Mouse (Mus musculus) cortical plate, adult 2 months (tissue): ENCODE measurements around the gene Gnb1. TPM values are rescaled to one million over a fixed set of nuclear protein-coding genes. Genes with fewer than 3 reads are reported as not detected.
"Not testable (repeated sequence)": the region's sequence is repeated elsewhere in the genome, so short reads cannot be mapped to it uniquely, and the experiment has no call there.

ENCODE experiments used
- H3K27ac ChIP-seq: fragments of 200-500 bp; 2 replicates; pipeline ENCODE4 v1.5.1; 2012; ENCODE audit warnings: low read length, control low read depth, inconsistent platforms; ENCODE audit not compliant: insufficient read depth
- H3K4me1 ChIP-seq: fragments of 200-500 bp; 2 replicates; pipeline ENCODE4 v1.6.1; 2011; ENCODE audit warnings: low read length; ENCODE audit not compliant: control insufficient read depth, insufficient read depth
- H3K4me3 ChIP-seq: fragments of 200-500 bp; 2 replicates; pipeline ENCODE4 v1.5.1; 2011; ENCODE audit warnings: mild to moderate bottlenecking, low read length, control low read depth; ENCODE audit not compliant: insufficient read depth
- CTCF ChIP-seq: fragments of 200-500 bp; IDR thresholded peaks from 2 replicates; pipeline ENCODE4 v1.5.1; 2011; ENCODE audit warnings: mild to moderate bottlenecking, control low read depth, low read length; ENCODE audit not compliant: insufficient read depth; ENCODE audit errors: extremely low read depth
- POLR2A ChIP-seq: fragments of 200-500 bp; IDR thresholded peaks from 2 replicates; pipeline ENCODE4 v1.6.1; 2011; ENCODE audit warnings: mild to moderate bottlenecking, low read length, control low read depth; ENCODE audit not compliant: insufficient read depth; ENCODE audit errors: extremely low read depth
- polyA plus RNA-seq: library from polyadenylated mRNA; depleted of rRNA; stranded (reverse); fragments of >200 nt; gene quantifications from 2 replicates; pipeline ENCODE4 v1.2.3, GENCODE M21; 2012

Gene Gnb1
- polyA plus RNA-seq, 1 experiment = 733 TPM

GRCm38 (mm10) chr4:155468952-155469351 is 22.2 kb upstream of the Gnb1 start, which contains the start of gene Tmem52:
Gene Tmem52, plus strand, starts transcription at chr4:155469114.
- peak within 1 kb of the TSS; percentile 15 for H3K4me3 ChIP-seq
- TF ChIP-seq CTCF (no peak), POLR2A (no peak)
- H3K27ac ChIP-seq = no peak within 1 kb of the TSS
- H3K4me1 ChIP-seq = no peaks in the 10 kb centered on the region

GRCm38 (mm10) chr4:155469590-155470262 is 21.4 kb upstream of the Gnb1 start:
- H3K4me3 ChIP-seq = no peak overlapping the region
- no peak overlapping the region for H3K27ac ChIP-seq
- no peak for TF ChIP-seq CTCF
- TF ChIP-seq POLR2A = 0 out of 2 replicates have a peak, but pooled peaks have one; percentile 16
- no peaks in the 10 kb centered on the region for H3K4me1 ChIP-seq

GRCm38 (mm10) chr4:155470263-155470953 is 20.8 kb upstream of the Gnb1 start:
- TF ChIP-seq CTCF (no peak), POLR2A (no peak)
- Histone ChIP-seq H3K4me3 (no peak overlapping the region), H3K4me1 (no peaks in the 10 kb centered on the region), H3K27ac (no peak overlapping the region)

GRCm38 (mm10) chr4:155470997-155471396 is 20.2 kb upstream of the Gnb1 start:
- TF ChIP-seq POLR2A (no peak), CTCF (no peak)
- Histone ChIP-seq H3K4me3 (no peak overlapping the region), H3K27ac (no peak overlapping the region), H3K4me1 (no peaks in the 10 kb centered on the region)

- no peak overlapping the region for H3K27ac ChIP-seq
- H3K4me1 ChIP-seq = no peaks in the 10 kb centered on the region
- no peak for TF ChIP-seq CTCF
- TF ChIP-seq POLR2A = no peak
- no peak overlapping the region for H3K4me3 ChIP-seq
These were observed 19.8 kb upstream of the Gnb1 start for GRCm38 (mm10) chr4:155471406-155471805.

GRCm38 (mm10) chr4:155472716-155473290 is 18.4 kb upstream of the Gnb1 start:
- TF ChIP-seq POLR2A (no peak), CTCF (no peak)
- H3K4me3 ChIP-seq = no peak overlapping the region
- H3K4me1 ChIP-seq = no peaks in the 10 kb centered on the region
- no peak overlapping the region for H3K27ac ChIP-seq

- Histone ChIP-seq H3K27ac (no peak overlapping the region), H3K4me1 (no peaks in the 10 kb centered on the region), H3K4me3 (no peak overlapping the region)
- TF ChIP-seq CTCF = no peak
These were observed 17.8 kb upstream of the Gnb1 start for GRCm38 (mm10) chr4:155473319-155473718.

- not testable (repeated sequence) for H3K27ac ChIP-seq, H3K4me1 ChIP-seq, H3K4me3 ChIP-seq
These were observed 17.4 kb upstream of the Gnb1 start for GRCm38 (mm10) chr4:155473796-155474195.

GRCm38 (mm10) chr4:155481381-155482124 is 9.6 kb upstream of the Gnb1 start:
- Histone ChIP-seq H3K4me1 (no peaks in the 10 kb centered on the region), H3K4me3 (no peak overlapping the region)

GRCm38 (mm10) chr4:155482125-155482480 is 9.1 kb upstream of the Gnb1 start:
- no peak for TF ChIP-seq POLR2A
- no peak for TF ChIP-seq CTCF
- Histone ChIP-seq H3K4me3 (no peak overlapping the region), H3K27ac (no peak overlapping the region; the same call in 1 of the 2 replicates), H3K4me1 (no peaks in the 10 kb centered on the region)

More at GRCm38 (mm10) chr4:155481381-155482124, 9.6 kb upstream of the Gnb1 start:
- peak; percentile 86 for TF ChIP-seq CTCF
- no peak for TF ChIP-seq POLR2A
- no peak overlapping the region; the same call in 1 of the 2 replicates for H3K27ac ChIP-seq
